Mouse (Mus musculus) heart, adult 2 months (tissue): ENCODE measurements around the gene Atxn2.

ENCODE experiments used
- CTCF ChIP-seq: fragments of 200-600 bp; IDR thresholded peaks from 2 replicates; pipeline ENCODE4 v1.8.1; 2022; ENCODE audit warnings: antibody characterized with exemption, mild to moderate bottlenecking, moderate library complexity
- EP300 ChIP-seq: fragments of 200-500 bp; IDR thresholded peaks from 2 replicates; pipeline ENCODE4 v1.6.1; 2011; ENCODE audit warnings: low read depth, low read length, control low read depth; ENCODE audit not compliant: insufficient read depth
- POLR2A ChIP-seq: fragments of 200-500 bp; IDR thresholded peaks from 2 replicates; pipeline ENCODE4 v1.6.1; 2011; ENCODE audit warnings: mild to moderate bottlenecking, low read depth, low read length, control low read depth; ENCODE audit not compliant: insufficient read depth

GRCm38 (mm10) chr5:121835949-121836691, 125.0 kb downstream of the Atxn2 start:
- TF ChIP-seq POLR2A (no peak; the same call in 1 of the 2 replicates), CTCF (no peak), EP300 (no peak)
